Mouse (Mus musculus) liver, embryonic 16.5 days (tissue): Measurements from ENCODE around the gene Yae1d1. TPM values are rescaled to one million over a fixed set of nuclear protein-coding genes. Genes with fewer than 3 reads are reported as not detected.

Experiments
- ATAC-seq: fragments of 200-750 bp; cut with Nextera tagmentation; 2 replicates; pipeline ENCODE4 v1.8.0; 2017; ENCODE audit warnings: low read depth, mild to moderate bottlenecking, moderate number of reproducible peaks, moderate library complexity
- H3K27ac ChIP-seq: fragments of 300-500 bp; sonication (generic); 2 replicates; pipeline ENCODE4 v1.5.1; 2014; ENCODE audit warnings: mild to moderate bottlenecking, low read length
- H3K27me3 ChIP-seq: fragments of 300-500 bp; sonication (generic); 2 replicates; pipeline ENCODE4 v1.6.1; 2014; ENCODE audit warnings: low read depth, low read length, mixed read lengths; ENCODE audit not compliant: control insufficient read depth, insufficient read depth
- H3K36me3 ChIP-seq: fragments of 300-500 bp; sonication (generic); 2 replicates; pipeline ENCODE4 v1.6.1; 2014; ENCODE audit warnings: mild to moderate bottlenecking; ENCODE audit not compliant: control insufficient read depth, insufficient read depth
- H3K4me1 ChIP-seq: fragments of 300-500 bp; sonication (generic); 2 replicates; pipeline ENCODE4 v1.6.1; 2014; ENCODE audit warnings: low read depth, low read length, mixed read lengths; ENCODE audit not compliant: control insufficient read depth
- H3K4me2 ChIP-seq: fragments of 300-500 bp; sonication (generic); 2 replicates; pipeline ENCODE4 v1.6.1; 2014; ENCODE audit warnings: low read depth, low read length, mixed read lengths
- H3K4me3 ChIP-seq: fragments of 300-500 bp; sonication (generic); 2 replicates; pipeline ENCODE4 v1.5.1; 2014; ENCODE audit warnings: low read depth, mild to moderate bottlenecking, low read length
- H3K9ac ChIP-seq: fragments of 300-500 bp; sonication (generic); 2 replicates; pipeline ENCODE4 v1.6.1; 2014; ENCODE audit warnings: low read depth, low read length
- H3K9me3 ChIP-seq: fragments of 300-500 bp; sonication (generic); replicated peaks from 2 replicates; pipeline ENCODE4 v1.6.1; 2016; ENCODE audit warnings: low read length; ENCODE audit not compliant: control insufficient read depth
- WGBS: fragments of 180-500 bp; shearing (Covaris S2); extraction: QIAGEN DNeasy Blood & Tissue Kit; methylation state at CpG from one replicate; pipeline ENCODE4 v1.1.7; 2014; ENCODE audit not compliant: insufficient replicate concordance; 5-methylcytosine and 5-hydroxymethylcytosine counted together
- polyA plus RNA-seq: library from polyadenylated mRNA; unstranded; fragments of >200 nt; fragmentation: Nextera tagmentation; extraction: Ambion mirVana; gene quantifications from 2 replicates; pipeline ENCODE4 v1.2.1, GENCODE M21; 2015

Gene Yae1d1
- polyA plus RNA-seq, result 15.6 and 17.4 TPM in 2 replicates

DNA sequence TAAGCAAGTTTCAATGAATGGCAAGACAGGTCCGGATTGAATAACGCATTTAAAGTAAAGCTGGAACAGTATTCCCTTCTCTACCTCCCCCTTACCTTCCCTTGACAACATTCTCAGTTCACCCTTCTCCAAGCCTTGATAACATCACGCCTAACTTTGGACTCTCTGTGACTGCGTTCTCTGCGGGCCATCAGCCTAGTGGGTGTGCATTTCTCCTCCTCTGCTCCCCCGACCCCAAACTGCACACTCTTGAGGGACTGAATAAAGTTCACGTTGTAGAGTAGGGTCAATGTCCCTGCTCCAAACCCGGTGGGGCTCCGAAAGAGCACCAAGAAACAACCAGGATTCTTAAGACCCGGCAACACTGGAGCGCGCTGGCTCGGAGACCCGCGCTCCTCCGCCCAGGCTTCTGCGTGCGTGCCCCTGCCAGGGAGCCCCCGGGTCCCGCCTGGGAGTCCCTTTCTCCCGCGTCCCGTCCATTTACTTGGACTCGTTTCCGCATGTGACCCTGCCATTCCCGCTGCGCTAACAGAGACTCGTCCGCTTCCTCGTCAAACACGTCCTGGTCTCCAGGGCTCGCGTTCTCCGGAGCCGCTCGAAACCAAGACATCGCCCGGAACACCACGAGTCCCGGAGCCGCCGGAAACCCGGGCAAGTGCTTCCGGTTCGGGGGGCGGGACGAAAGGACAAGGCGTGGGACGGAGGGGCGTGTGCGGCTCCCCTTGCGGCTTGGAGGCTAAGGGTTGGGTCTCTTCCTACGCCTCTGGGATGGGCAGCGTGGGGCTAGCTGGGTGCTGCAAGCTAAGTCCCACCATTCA, at the start of gene Yae1d1:
TSS of gene Yae1d1 (minus strand) at position 653 of the 818 bp plus-strand sequence.
- peak within 1 kb of the TSS; percentile 82 for H3K4me3 ChIP-seq
- no peaks in the 10 kb centered on the region for H3K27me3 ChIP-seq
- H3K9me3 ChIP-seq, result no peaks in the 10 kb centered on the region
- under 1% methylated on average over 54 of the region's 54 CpGs for WGBS
- peak within 1 kb of the TSS; percentile 63 for H3K27ac ChIP-seq
- no peaks in the 10 kb centered on the region for H3K36me3 ChIP-seq
- ATAC-seq, result peak; percentile 90
- peak within 1 kb of the TSS; percentile 78 for H3K9ac ChIP-seq
- peak within 1 kb of the TSS; percentile 78 for H3K4me2 ChIP-seq
- H3K4me1 ChIP-seq, result peaks cover 3% of the 10 kb centered on the region; the same call in 1 of the 2 replicates

DNA sequence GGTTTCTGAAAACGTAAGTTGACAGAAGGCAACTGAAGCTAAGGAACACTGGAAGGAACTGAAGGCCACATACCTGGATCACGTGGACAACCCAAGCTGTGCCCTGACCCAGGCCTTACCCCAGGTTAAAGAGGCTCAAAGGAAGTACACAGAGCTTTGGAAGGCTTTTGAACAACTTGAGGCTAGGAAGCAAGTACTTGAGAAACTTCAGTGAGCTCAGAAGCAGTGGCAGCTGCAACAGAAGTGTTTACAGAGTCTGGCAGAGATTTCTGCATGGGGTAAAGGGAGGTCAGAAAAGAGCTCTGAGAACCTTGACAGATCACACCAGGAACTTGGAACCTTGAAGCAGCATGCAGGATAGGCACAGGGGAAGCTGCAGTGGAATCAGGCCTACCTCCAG, 45.7 kb upstream of the Yae1d1 start:
- H3K4me2 ChIP-seq, result no peak overlapping the region
- ATAC-seq, result no peak
- WGBS, result 49% methylated on average over 2 of the region's 2 CpGs
- no peaks in the 10 kb centered on the region for H3K4me1 ChIP-seq
- H3K27me3 ChIP-seq, result no peaks in the 10 kb centered on the region
- H3K36me3 ChIP-seq, result no peaks in the 10 kb centered on the region
- no peaks in the 10 kb centered on the region for H3K9me3 ChIP-seq
- no peak overlapping the region for H3K4me3 ChIP-seq
- H3K9ac ChIP-seq, result no peak overlapping the region
- H3K27ac ChIP-seq, result no peak overlapping the region

DNA sequence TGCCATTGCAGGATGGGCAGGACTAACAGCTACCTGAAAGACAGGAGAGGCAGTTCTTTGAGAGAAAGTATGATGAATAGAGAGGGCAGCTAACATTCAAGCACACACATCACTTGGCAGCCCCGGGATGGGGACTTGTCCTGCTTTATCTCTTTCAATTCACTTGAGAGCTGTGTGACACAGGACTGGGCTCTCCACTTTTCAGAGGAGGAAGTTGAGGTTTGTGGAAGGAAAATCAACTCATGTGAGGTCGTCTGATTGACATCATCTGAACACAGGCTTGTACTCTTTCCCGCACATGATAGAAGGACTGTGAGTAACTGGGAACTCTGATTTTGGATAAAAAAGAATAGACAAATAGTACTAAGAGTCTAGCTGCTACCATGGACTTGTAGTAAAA, 23.5 kb upstream of the Yae1d1 start:
- H3K9me3 ChIP-seq, result no peaks in the 10 kb centered on the region; the same call in 1 of the 2 replicates
- no peak overlapping the region for H3K9ac ChIP-seq
- H3K27me3 ChIP-seq, result no peaks in the 10 kb centered on the region
- H3K4me1 ChIP-seq, result no peaks in the 10 kb centered on the region
- 17% methylated on average over 3 of the region's 3 CpGs for WGBS
- no peak overlapping the region for H3K4me3 ChIP-seq
- no peak for ATAC-seq
- H3K4me2 ChIP-seq, result no peak overlapping the region
- no peaks in the 10 kb centered on the region for H3K36me3 ChIP-seq
- H3K27ac ChIP-seq, result no peak overlapping the region

- 51% methylated on average over 6 of the region's 6 CpGs for WGBS
- Histone ChIP-seq H3K9ac (no peak overlapping the region), H3K4me3 (no peak overlapping the region), H3K27ac (no peak overlapping the region), H3K4me1 (no peaks in the 10 kb centered on the region), H3K4me2 (no peak overlapping the region), H3K27me3 (no peaks in the 10 kb centered on the region), H3K9me3 (no peaks in the 10 kb centered on the region; the same call in 1 of the 2 replicates), H3K36me3 (no peaks in the 10 kb centered on the region)
- ATAC-seq, result no peak
Observed at GRCm38 (mm10) chr13:18013205-18013604, 20.1 kb upstream of the Yae1d1 start.

- Histone ChIP-seq H3K9ac (no peak overlapping the region), H3K27ac (no peak overlapping the region), H3K4me3 (no peak overlapping the region), H3K9me3 (no peaks in the 10 kb centered on the region; the same call in 1 of the 2 replicates), H3K4me1 (no peaks in the 10 kb centered on the region), H3K27me3 (no peaks in the 10 kb centered on the region), H3K4me2 (no peak overlapping the region), H3K36me3 (no peaks in the 10 kb centered on the region)
- WGBS, result 45% methylated on average over 4 of the region's 4 CpGs
- ATAC-seq, result no peak
Observed at GRCm38 (mm10) chr13:18011055-18011454, 17.9 kb upstream of the Yae1d1 start.

DNA sequence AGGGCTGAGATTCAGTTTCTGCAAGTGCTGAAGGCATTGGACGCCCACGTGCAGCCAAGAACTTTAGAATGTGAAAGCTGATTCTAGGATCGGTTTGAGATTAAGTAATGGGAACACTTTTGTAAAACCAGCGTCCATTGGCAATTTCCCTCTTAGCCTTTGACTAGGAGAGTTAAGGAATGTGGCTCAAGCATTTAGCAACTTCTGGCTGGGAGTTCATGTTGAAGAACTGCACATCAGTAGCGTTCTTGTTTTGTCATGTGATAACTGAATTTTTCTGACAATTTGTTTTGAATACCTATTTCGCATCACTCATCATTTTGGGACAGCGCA, 332 bp upstream of the Yae1d1 start:
- ATAC-seq, result no peak
- WGBS, result 30% methylated on average over 7 of the region's 7 CpGs
- H3K4me2 ChIP-seq, result peak overlapping the region; percentile 78
- no peak overlapping the region for H3K27ac ChIP-seq
- peaks cover 3% of the 10 kb centered on the region; the same call in 1 of the 2 replicates for H3K4me1 ChIP-seq
- no peaks in the 10 kb centered on the region for H3K27me3 ChIP-seq
- H3K4me3 ChIP-seq, result peak overlapping the region; percentile 82
- H3K36me3 ChIP-seq, result no peaks in the 10 kb centered on the region
- no peaks in the 10 kb centered on the region for H3K9me3 ChIP-seq
- H3K9ac ChIP-seq, result peak overlapping the region; percentile 78

DNA sequence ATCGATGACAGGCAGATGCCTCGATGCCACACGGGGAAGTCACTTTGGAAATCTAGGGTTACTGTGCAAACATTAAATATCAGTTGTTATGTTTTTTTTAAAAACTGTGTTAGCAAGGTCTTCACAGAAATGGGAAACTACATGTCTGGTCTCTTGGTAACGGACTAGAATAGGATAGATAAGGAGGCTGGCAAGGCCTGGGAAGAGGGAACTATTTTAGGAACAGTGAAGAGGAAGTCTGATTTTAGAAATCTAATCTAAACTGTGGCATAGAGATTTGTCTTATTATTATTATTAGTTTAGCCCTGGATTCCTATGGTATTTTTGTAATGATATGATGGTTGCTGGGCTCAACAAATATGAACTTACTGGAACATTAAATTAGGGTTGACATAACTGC, 1.1 kb downstream of the Yae1d1 start:
- Histone ChIP-seq H3K9me3 (no peaks in the 10 kb centered on the region), H3K27me3 (no peaks in the 10 kb centered on the region), H3K36me3 (peaks cover 2% of the 10 kb centered on the region), H3K27ac (no peak overlapping the region), H3K4me2 (peak overlapping the region; percentile 78; the same call in 1 of the 2 replicates), H3K9ac (no peak overlapping the region), H3K4me1 (peaks cover 3% of the 10 kb centered on the region; the same call in 1 of the 2 replicates), H3K4me3 (no peak overlapping the region)
- WGBS, result 45% methylated on average over 4 of the region's 4 CpGs
- no peak for ATAC-seq

DNA sequence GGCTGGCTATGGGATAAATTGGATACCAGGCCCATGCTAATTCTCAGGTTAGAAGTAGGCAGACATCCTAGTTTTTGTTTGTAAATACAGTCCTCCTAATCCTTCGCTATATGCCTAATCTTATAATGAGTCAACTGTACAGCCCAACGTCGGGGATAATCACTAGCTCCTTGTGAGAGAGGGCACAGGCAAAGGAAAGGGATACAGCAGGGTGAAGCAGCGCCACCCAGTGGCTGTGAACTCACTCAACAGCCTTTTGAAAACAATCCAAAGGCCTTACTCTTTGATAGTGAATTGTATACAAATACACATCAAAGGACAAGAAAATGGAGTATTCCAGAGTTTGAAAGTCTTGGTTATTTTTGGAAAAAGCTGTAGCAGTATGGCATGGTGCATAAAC, 10.0 kb downstream of the Yae1d1 start:
- peaks cover 11% of the 10 kb centered on the region for H3K36me3 ChIP-seq
- 34% methylated on average over 4 of the region's 4 CpGs for WGBS

DNA sequence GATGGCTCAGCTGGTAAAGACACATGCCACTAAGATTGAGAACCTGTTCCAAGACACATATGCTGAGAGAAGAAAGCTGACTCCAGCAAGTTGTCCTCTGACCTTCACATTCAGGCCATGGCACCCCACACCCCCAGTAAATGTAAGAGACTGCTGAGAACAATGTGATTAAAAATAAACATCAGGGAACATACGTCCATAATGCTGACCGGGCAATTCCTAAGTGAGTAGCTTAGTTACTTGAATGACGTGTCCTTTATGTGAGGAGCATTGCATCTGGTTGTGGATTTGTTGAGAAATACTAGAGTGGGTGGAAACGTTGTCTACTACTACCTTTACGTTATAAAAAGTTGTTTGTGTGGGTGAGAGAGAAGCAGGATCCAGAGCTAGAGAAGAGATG, 10.5 kb downstream of the Yae1d1 start:
- H3K36me3 ChIP-seq, result peaks cover 11% of the 10 kb centered on the region
- no peak overlapping the region for H3K27ac ChIP-seq
- no peak for ATAC-seq
- no peaks in the 10 kb centered on the region for H3K27me3 ChIP-seq
- H3K4me1 ChIP-seq, result no peaks in the 10 kb centered on the region
- no peaks in the 10 kb centered on the region for H3K9me3 ChIP-seq
- H3K4me2 ChIP-seq, result no peak overlapping the region
- WGBS, result 76% methylated on average over 5 of the region's 5 CpGs
- no peak overlapping the region for H3K4me3 ChIP-seq
- no peak overlapping the region for H3K9ac ChIP-seq

More for the DNA sequence above, 10.0 kb downstream of the Yae1d1 start:
- Histone ChIP-seq H3K4me1 (no peaks in the 10 kb centered on the region), H3K4me3 (no peak overlapping the region), H3K9ac (no peak overlapping the region), H3K27me3 (no peaks in the 10 kb centered on the region), H3K27ac (no peak overlapping the region), H3K9me3 (no peaks in the 10 kb centered on the region), H3K4me2 (no peak overlapping the region)
- ATAC-seq, result no peak
